Mouse (Mus musculus) CH12.LX (cell line): ENCODE data around the gene Tmem170. TPM values are rescaled to one million over a fixed set of nuclear protein-coding genes. Genes with fewer than 3 reads are reported as not detected.

Source experiments
- DNase-seq: peaks from one replicate; pipeline ENCODE4 v3.0.0-alpha.2; 2013; ENCODE audit errors: extremely low read depth
- H3K27ac ChIP-seq: 2 replicates; pipeline ENCODE4 v1.5.1; 2012; ENCODE audit warnings: low read depth, mild to moderate bottlenecking, control low read depth, moderate library complexity; ENCODE audit not compliant: insufficient read depth
- H3K27me3 ChIP-seq: replicated peaks from 2 replicates; pipeline ENCODE3; 2012; ENCODE audit warnings: inconsistent platforms
- H3K36me3 ChIP-seq, 2 experiments: replicated peaks in 1 of 2; 2 replicates each; pipeline versions ENCODE3 to v1.6.1; 2012; ENCODE audit warnings: inconsistent platforms in 1 of 2, low read length in 1 of 2, mild to moderate bottlenecking in 1 of 2, mixed read lengths in 1 of 2, moderate library complexity in 1 of 2; ENCODE audit not compliant: control insufficient read depth in 1 of 2, insufficient read depth in 1 of 2
- H3K4me1 ChIP-seq, 2 experiments: 2 replicates each; pipeline ENCODE4 v1.6.1; 2012; ENCODE audit warnings: inconsistent platforms in 1 of 2, moderate library complexity in 1 of 2; ENCODE audit not compliant: insufficient read depth in 2 of 2, control insufficient read depth in 1 of 2
- H3K4me2 ChIP-seq: 2 replicates; pipeline ENCODE4 v1.6.1; 2012; ENCODE audit warnings: low read depth, mild to moderate bottlenecking, control low read depth; ENCODE audit not compliant: poor library complexity, insufficient read depth, severe bottlenecking
- H3K4me3 ChIP-seq, 3 experiments: fragments of 150-350 bp in 1 of 3; sonication (generic) in 1 of 3; replicated peaks in 1 of 3; 2 replicates each; pipeline versions ENCODE3 to v1.5.1; 2011 to 2012; ENCODE audit warnings: low read depth in 2 of 3, low read length in 2 of 3, mild to moderate bottlenecking in 2 of 3, moderate library complexity in 2 of 3, control low read depth in 1 of 3, improper control_type of control experiment in 1 of 3, inconsistent platforms in 1 of 3, mixed read lengths in 1 of 3; ENCODE audit not compliant: poor library complexity in 1 of 3
- H3K79me2 ChIP-seq: replicated peaks from 2 replicates; pipeline ENCODE4 v1.6.1; 2012; ENCODE audit warnings: mild to moderate bottlenecking, moderate library complexity; ENCODE audit not compliant: control insufficient read depth, poor library complexity, insufficient read depth, severe bottlenecking; ENCODE audit errors: extremely low read depth
- H3K9ac ChIP-seq: 2 replicates; pipeline ENCODE4 v1.6.1; 2012; ENCODE audit warnings: low read depth, mild to moderate bottlenecking, control low read depth, moderate library complexity; ENCODE audit not compliant: insufficient read depth
- H3K9me3 ChIP-seq: replicated peaks from 2 replicates; pipeline ENCODE3; 2012; ENCODE audit warnings: low read length, inconsistent platforms, mixed read lengths
- BHLHE40 ChIP-seq: IDR thresholded peaks from 2 replicates; pipeline ENCODE4 v1.6.1; 2011; ENCODE audit warnings: mild to moderate bottlenecking, low read depth, low read length, improper control_type of control experiment
- CHD2 ChIP-seq: IDR thresholded peaks from 2 replicates; pipeline ENCODE4 v1.6.1; 2011; ENCODE audit warnings: low read length, improper control_type of control experiment
- E2F4 ChIP-seq: IDR thresholded peaks from 2 replicates; pipeline ENCODE4 v1.6.1; 2011; ENCODE audit warnings: low read depth, low read length, improper control_type of control experiment; ENCODE audit not compliant: insufficient replicate concordance
- ELF1 ChIP-seq: IDR thresholded peaks from 2 replicates; pipeline ENCODE4 v1.6.1; 2014; ENCODE audit warnings: low read depth, mild to moderate bottlenecking, inconsistent platforms, low read length, improper control_type of control experiment
- ETS1 ChIP-seq: conservative IDR thresholded peaks from 2 replicates; pipeline ENCODE4 v1.6.1; 2012; ENCODE audit warnings: low read depth, mild to moderate bottlenecking, inconsistent platforms, low read length, improper control_type of control experiment, moderate library complexity
- HCFC1 ChIP-seq: IDR thresholded peaks from 2 replicates; pipeline ENCODE4 v1.6.1; 2012; ENCODE audit warnings: low read depth, mild to moderate bottlenecking, inconsistent platforms, low read length, improper control_type of control experiment
- JUN ChIP-seq: IDR thresholded peaks from 2 replicates; pipeline ENCODE4 v1.6.1; 2011; ENCODE audit warnings: low read depth, mild to moderate bottlenecking, low read length, improper control_type of control experiment, moderate library complexity; ENCODE audit not compliant: insufficient read depth
- JUND ChIP-seq: conservative IDR thresholded peaks from 2 replicates; pipeline ENCODE4 v1.6.1; 2011; ENCODE audit warnings: low read depth, low read length, improper control_type of control experiment
- MAFK ChIP-seq: IDR thresholded peaks from 2 replicates; pipeline ENCODE4 v1.6.1; 2011; ENCODE audit warnings: low read length, improper control_type of control experiment; ENCODE audit not compliant: insufficient replicate concordance
- MAX ChIP-seq: IDR thresholded peaks from 2 replicates; pipeline ENCODE4 v1.6.1; 2011; ENCODE audit warnings: low read length, improper control_type of control experiment
- MAZ ChIP-seq: IDR thresholded peaks from 2 replicates; pipeline ENCODE4 v1.6.1; 2012; ENCODE audit warnings: low read depth, mild to moderate bottlenecking, inconsistent platforms, low read length, improper control_type of control experiment, moderate library complexity
- MEF2A ChIP-seq: IDR thresholded peaks from 2 replicates; pipeline ENCODE4 v1.6.1; 2014; ENCODE audit warnings: low read depth, mild to moderate bottlenecking, inconsistent platforms, low read length, improper control_type of control experiment, borderline replicate concordance
- MXI1 ChIP-seq: IDR thresholded peaks from 2 replicates; pipeline ENCODE4 v1.6.1; 2011; ENCODE audit warnings: mild to moderate bottlenecking, low read depth, low read length, improper control_type of control experiment
- NELFE ChIP-seq: IDR thresholded peaks from 2 replicates; pipeline ENCODE4 v1.6.1; 2011; ENCODE audit warnings: low read depth, low read length, improper control_type of control experiment
- PAX5 ChIP-seq: IDR thresholded peaks from 2 replicates; pipeline ENCODE4 v1.6.1; 2012; ENCODE audit warnings: low read length, inconsistent platforms, mixed read lengths
- POLR2A ChIP-seq: IDR thresholded peaks from 2 replicates; pipeline ENCODE4 v1.6.1; 2011; ENCODE audit warnings: low read depth, mild to moderate bottlenecking, improper control_type of control experiment, low read length
- POLR2AphosphoS2 ChIP-seq: IDR thresholded peaks from 2 replicates; pipeline ENCODE4 v1.6.1; 2011; ENCODE audit warnings: low read depth, low read length, improper control_type of control experiment
- RCOR1 ChIP-seq: conservative IDR thresholded peaks from 2 replicates; pipeline ENCODE4 v1.6.1; 2012; ENCODE audit warnings: low read depth, mild to moderate bottlenecking, inconsistent platforms, low read length, improper control_type of control experiment
- SIN3A ChIP-seq: IDR thresholded peaks from 2 replicates; pipeline ENCODE4 v1.6.1; 2012; ENCODE audit warnings: low read length, improper control_type of control experiment, inconsistent platforms
- SMC3 ChIP-seq: IDR thresholded peaks from 2 replicates; pipeline ENCODE4 v1.6.1; 2011; ENCODE audit warnings: low read depth, low read length, improper control_type of control experiment
- TCF12 ChIP-seq: IDR thresholded peaks from 2 replicates; pipeline ENCODE4 v1.6.1; 2014; ENCODE audit warnings: low read depth, mild to moderate bottlenecking, inconsistent platforms, low read length, improper control_type of control experiment
- UBTF ChIP-seq: IDR thresholded peaks from 2 replicates; pipeline ENCODE4 v1.6.1; 2012; ENCODE audit warnings: low read depth, mild to moderate bottlenecking, inconsistent platforms, low read length, improper control_type of control experiment, moderate library complexity
- USF1 ChIP-seq: IDR thresholded peaks from 2 replicates; pipeline ENCODE4 v1.6.1; 2014; ENCODE audit warnings: low read depth, mild to moderate bottlenecking, inconsistent platforms, low read length, improper control_type of control experiment
- USF2 ChIP-seq: conservative IDR thresholded peaks from 2 replicates; pipeline ENCODE4 v1.6.1; 2011; ENCODE audit warnings: low read depth, low read length, improper control_type of control experiment
- ZC3H11A ChIP-seq: IDR thresholded peaks from 2 replicates; pipeline ENCODE4 v1.6.1; 2012; ENCODE audit warnings: low read depth, mild to moderate bottlenecking, inconsistent platforms, low read length, improper control_type of control experiment
- ZKSCAN1 ChIP-seq: IDR thresholded peaks from 2 replicates; pipeline ENCODE4 v1.6.1; 2012; ENCODE audit warnings: low read depth, inconsistent platforms, low read length, improper control_type of control experiment, borderline replicate concordance
- ZMIZ1 ChIP-seq: IDR thresholded peaks from 2 replicates; pipeline ENCODE4 v1.6.1; 2012; ENCODE audit warnings: low read depth, mild to moderate bottlenecking, inconsistent platforms, low read length, improper control_type of control experiment
- dilution Hi-C: fragments of 300-500 bp; cut with MboI; formaldehyde crosslinking; loops from 2 replicates; pipeline ENCODE4 v1.14.3; 2020; ENCODE audit warnings: low sequenced_read_pairs; ENCODE audit not compliant: extremely low pct_unique_long_range_greater_than_20kb, extremely low pct_ligation_motif_present
- in situ Hi-C: fragments of 300-500 bp; cut with MboI; formaldehyde crosslinking; loops from 3 replicates; pipeline ENCODE4 v1.14.3; 2019; ENCODE audit warnings: low sequenced_read_pairs, low pct_ligation_motif_present, low pct_unique_long_range_greater_than_20kb, mixed read lengths
- polyA plus RNA-seq: library from polyadenylated mRNA; unstranded; fragments of >175 nt; gene quantifications from 2 replicates; pipeline ENCODE4 v1.2.1, GENCODE M21; 2012; ENCODE audit warnings: low read depth; ENCODE audit not compliant: insufficient read length
- total RNA-seq, 2 experiments: library from RNA; depleted of rRNA; stranded (reverse); fragments of 300-350 nt in 1 of 2; fragments of >200 nt in 1 of 2; gene quantifications; 2 replicates each; pipeline ENCODE4 v1.2.3; 2012 to 2014

The Tmem170 gene
- total and polyA plus RNA-seq, 3 experiments, result 1.6 to 2.5 (median 2.4) TPM

- Histone ChIP-seq H3K27ac (no peak overlapping the region), H3K4me2 (no peak overlapping the region), H3K4me1 (peaks cover 4 to 19% of the 10 kb centered on the region in 2 experiments; a peak in 3 of 4 replicates), H3K9me3 (no peaks in the 10 kb centered on the region), H3K4me3 (no peak overlapping the region), H3K9ac (no peak overlapping the region), H3K27me3 (peaks cover 7% of the 10 kb centered on the region), H3K36me3 (no peaks in the 10 kb centered on the region), H3K79me2 (no peaks in the 10 kb centered on the region)
- dilution Hi-C loops, result no loop called here
- DNase-seq, result no peak
- TF ChIP-seq PAX5 (no peak), MAFK (no peak), MAZ (no peak), HCFC1 (no peak), ELF1 (no peak), ZC3H11A (no peak), USF2 (no peak), POLR2A (no peak), BHLHE40 (no peak), CHD2 (no peak), MXI1 (no peak), MEF2A (no peak), USF1 (no peak), POLR2AphosphoS2 (no peak)
- in situ Hi-C loops, result no loop called here
These were observed 25.5 kb upstream of the Tmem170 start for GRCm38 (mm10) chr8:111902080-111902479.

GRCm38 (mm10) chr8:111898586-111898985 lies 22.0 kb upstream of the Tmem170 start:
- TF ChIP-seq MXI1 (no peak), ZC3H11A (no peak), NELFE (no peak), E2F4 (no peak), ETS1 (no peak), UBTF (no peak), SMC3 (no peak), POLR2A (no peak), MAZ (no peak), MAX (no peak), HCFC1 (no peak), ZKSCAN1 (no peak), CHD2 (no peak), RCOR1 (no peak), ZMIZ1 (no peak), USF1 (no peak), JUN (no peak), JUND (no peak), TCF12 (no peak), SIN3A (no peak)
- Histone ChIP-seq H3K9me3 (no peaks in the 10 kb centered on the region), H3K4me3 (no peak overlapping the region), H3K9ac (no peak overlapping the region), H3K27ac (no peak overlapping the region), H3K4me2 (no peak overlapping the region), H3K36me3 (no peaks in the 10 kb centered on the region), H3K27me3 (peaks cover 7% of the 10 kb centered on the region), H3K79me2 (no peaks in the 10 kb centered on the region), H3K4me1 (peaks cover 4 to 13% of the 10 kb centered on the region in 2 experiments; a peak in 2 of 4 replicates)
- DNase-seq, result no peak
- in situ Hi-C loops, result no loop called here
- dilution Hi-C loops, result no loop called here
